Mouse (Mus musculus) MEL (cell line): ENCODE measurements around the gene Prdx2. TPM values are rescaled to one million over a fixed set of nuclear protein-coding genes. Genes with fewer than 3 reads are reported as not detected.

Source experiments
- DNase-seq: peaks from one replicate; pipeline ENCODE4 v3.0.0; 2011; ENCODE audit warnings: low read depth, low spot score
- H3K27ac ChIP-seq: 2 replicates; pipeline ENCODE4 v1.5.1; 2012; ENCODE audit warnings: low read depth, mild to moderate bottlenecking, control low read depth, low read length, moderate library complexity; ENCODE audit not compliant: control insufficient read depth
- H3K27me3 ChIP-seq, 2 experiments: fragments of 150-350 bp in 1 of 2; sonication (generic) in 1 of 2; 2 replicates each; pipeline ENCODE4 v1.6.1; 2012; ENCODE audit warnings: low read length in 2 of 2, mild to moderate bottlenecking in 2 of 2, improper control_type of control experiment in 1 of 2, moderate library complexity in 1 of 2; ENCODE audit not compliant: insufficient read depth in 2 of 2, control insufficient read depth in 1 of 2
- H3K36me3 ChIP-seq, 2 experiments: 2 replicates each; pipeline ENCODE4 v1.6.1; 2012 to 2014; ENCODE audit warnings: low read length in 2 of 2, improper control_type of control experiment in 1 of 2, inconsistent platforms in 1 of 2, mild to moderate bottlenecking in 1 of 2; ENCODE audit not compliant: insufficient read depth in 2 of 2, control insufficient read depth in 1 of 2
- H3K4me1 ChIP-seq, 2 experiments: fragments of 150-350 bp in 1 of 2; sonication (generic) in 1 of 2; 2 replicates each; pipeline ENCODE4 v1.6.1; 2012; ENCODE audit warnings: low read length in 2 of 2, improper control_type of control experiment in 1 of 2, mild to moderate bottlenecking in 1 of 2; ENCODE audit not compliant: insufficient read depth in 2 of 2, control insufficient read depth in 1 of 2
- H3K4me3 ChIP-seq, 2 experiments: fragments of 150-350 bp in 1 of 2; sonication (generic) in 1 of 2; 2 replicates each; pipeline ENCODE4 v1.5.1; 2012; ENCODE audit warnings: low read depth in 2 of 2, low read length in 2 of 2, mild to moderate bottlenecking in 2 of 2, moderate library complexity in 2 of 2, control low read depth in 1 of 2, improper control_type of control experiment in 1 of 2; ENCODE audit not compliant: control insufficient read depth in 1 of 2, insufficient read depth in 1 of 2
- H3K79me2 ChIP-seq: 2 replicates; pipeline ENCODE4 v1.6.1; 2012; ENCODE audit warnings: mild to moderate bottlenecking, low read length, moderate library complexity; ENCODE audit not compliant: control insufficient read depth, poor library complexity, insufficient read depth
- H3K9ac ChIP-seq: 2 replicates; pipeline ENCODE4 v1.6.1; 2012; ENCODE audit warnings: low read depth, mild to moderate bottlenecking, control low read depth, low read length, moderate library complexity; ENCODE audit not compliant: control insufficient read depth, poor library complexity, severe bottlenecking
- H3K9me3 ChIP-seq: fragments of 150-350 bp; sonication (generic); replicated peaks from 2 replicates; pipeline ENCODE4 v1.6.1; 2012; ENCODE audit warnings: mild to moderate bottlenecking, low read length, improper control_type of control experiment, moderate library complexity; ENCODE audit not compliant: insufficient read depth
- BHLHE40 ChIP-seq: IDR thresholded peaks from 2 replicates; pipeline ENCODE4 v1.6.1; 2012; ENCODE audit warnings: low read depth, mild to moderate bottlenecking, inconsistent platforms, low read length, improper control_type of control experiment, borderline replicate concordance
- CHD1 ChIP-seq: IDR thresholded peaks from 2 replicates; pipeline ENCODE4 v1.6.1; 2012; ENCODE audit warnings: low read depth, mild to moderate bottlenecking, inconsistent platforms, low read length, improper control_type of control experiment
- CHD2 ChIP-seq: IDR thresholded peaks from 2 replicates; pipeline ENCODE4 v1.6.1; 2011; ENCODE audit warnings: low read length, improper control_type of control experiment
- CTCF ChIP-seq, 3 experiments: IDR thresholded peaks in 2 of 3; conservative IDR thresholded peaks in 1 of 3; 2 replicates each; pipeline ENCODE4 v1.5.1; 2011 to 2012; ENCODE audit warnings: low read length in 3 of 3, low read depth in 2 of 3, mild to moderate bottlenecking in 2 of 3, improper control_type of control experiment in 1 of 3, inconsistent platforms in 1 of 3, mixed read lengths in 1 of 3, moderate library complexity in 1 of 3; ENCODE audit not compliant: control insufficient read depth in 1 of 3, insufficient read depth in 1 of 3, poor library complexity in 1 of 3, severe bottlenecking in 1 of 3
- ETS1 ChIP-seq: IDR thresholded peaks from 2 replicates; pipeline ENCODE4 v1.6.1; 2012; ENCODE audit warnings: low read depth, mild to moderate bottlenecking, inconsistent platforms, low read length, improper control_type of control experiment, moderate library complexity
- GABPA ChIP-seq: IDR thresholded peaks from 2 replicates; pipeline ENCODE4 v1.6.1; 2012; ENCODE audit warnings: low read depth, mild to moderate bottlenecking, inconsistent platforms, low read length, improper control_type of control experiment, moderate library complexity
- GATA1 ChIP-seq: IDR thresholded peaks from 2 replicates; pipeline ENCODE4 v1.6.1; 2011; ENCODE audit warnings: low read depth, low read length, improper control_type of control experiment
- HCFC1 ChIP-seq: IDR thresholded peaks from 2 replicates; pipeline ENCODE4 v1.6.1; 2012; ENCODE audit warnings: low read depth, mild to moderate bottlenecking, inconsistent platforms, low read length, improper control_type of control experiment, moderate library complexity
- MAFK ChIP-seq: IDR thresholded peaks from 2 replicates; pipeline ENCODE4 v1.6.1; 2011; ENCODE audit warnings: low read depth, mild to moderate bottlenecking, low read length, improper control_type of control experiment, borderline replicate concordance
- MAX ChIP-seq: IDR thresholded peaks from 2 replicates; pipeline ENCODE4 v1.6.1; 2011; ENCODE audit warnings: low read length, improper control_type of control experiment
- MAZ ChIP-seq: IDR thresholded peaks from 2 replicates; pipeline ENCODE4 v1.6.1; 2012; ENCODE audit warnings: low read depth, mild to moderate bottlenecking, inconsistent platforms, low read length, improper control_type of control experiment
- MEF2A ChIP-seq: IDR thresholded peaks from 2 replicates; pipeline ENCODE4 v1.6.1; 2014; ENCODE audit warnings: low read depth, mild to moderate bottlenecking, inconsistent platforms, low read length, improper control_type of control experiment; ENCODE audit not compliant: poor library complexity, insufficient replicate concordance, severe bottlenecking; ENCODE audit errors: extremely low read depth
- MYB ChIP-seq: IDR thresholded peaks from 2 replicates; pipeline ENCODE4 v1.6.1; 2011; ENCODE audit warnings: mild to moderate bottlenecking, low read depth, low read length, improper control_type of control experiment
- MYC ChIP-seq: IDR thresholded peaks from 2 replicates; pipeline ENCODE4 v1.6.1; 2011; ENCODE audit warnings: low read depth, mild to moderate bottlenecking, low read length, improper control_type of control experiment, moderate library complexity
- NELFE ChIP-seq: IDR thresholded peaks from 2 replicates; pipeline ENCODE4 v1.6.1; 2011; ENCODE audit warnings: low read depth, low read length, improper control_type of control experiment
- NRF1 ChIP-seq: IDR thresholded peaks from 2 replicates; pipeline ENCODE4 v1.6.1; 2014; ENCODE audit warnings: low read depth, mild to moderate bottlenecking, inconsistent platforms, low read length, improper control_type of control experiment, moderate library complexity; ENCODE audit not compliant: poor library complexity, insufficient read depth, severe bottlenecking
- POLR2A ChIP-seq, 2 experiments: IDR thresholded peaks; 2 replicates each; pipeline ENCODE4 v1.6.1; 2011 to 2012; ENCODE audit warnings: low read length in 2 of 2, mild to moderate bottlenecking in 2 of 2, control low read depth in 1 of 2, improper control_type of control experiment in 1 of 2, low read depth in 1 of 2, moderate library complexity in 1 of 2; ENCODE audit not compliant: control insufficient read depth in 1 of 2, insufficient read depth in 1 of 2, poor library complexity in 1 of 2
- POLR2AphosphoS5 ChIP-seq: IDR thresholded peaks from 2 replicates; pipeline ENCODE4 v1.6.1; 2012; ENCODE audit warnings: low read depth, borderline replicate concordance, mild to moderate bottlenecking, inconsistent platforms, low read length, moderate library complexity, mixed read lengths
- RCOR1 ChIP-seq: IDR thresholded peaks from 2 replicates; pipeline ENCODE4 v1.6.1; 2012; ENCODE audit warnings: low read depth, mild to moderate bottlenecking, inconsistent platforms, low read length, improper control_type of control experiment
- SIN3A ChIP-seq: IDR thresholded peaks from 2 replicates; pipeline ENCODE4 v1.6.1; 2012; ENCODE audit warnings: low read length, improper control_type of control experiment, inconsistent platforms
- SMC3 ChIP-seq: IDR thresholded peaks from 2 replicates; pipeline ENCODE4 v1.6.1; 2011; ENCODE audit warnings: low read depth, low read length, improper control_type of control experiment
- TAL1 ChIP-seq: IDR thresholded peaks from 2 replicates; pipeline ENCODE4 v1.6.1; 2012; ENCODE audit warnings: mild to moderate bottlenecking, inconsistent platforms, low read length, moderate library complexity, mixed read lengths
- TBP ChIP-seq: IDR thresholded peaks from 2 replicates; pipeline ENCODE4 v1.8.0; 2011; ENCODE audit warnings: low read depth, low read length, improper control_type of control experiment
- TCF12 ChIP-seq: IDR thresholded peaks from 2 replicates; pipeline ENCODE4 v1.6.1; 2014; ENCODE audit warnings: low read depth, mild to moderate bottlenecking, inconsistent platforms, low read length, improper control_type of control experiment, moderate library complexity
- USF1 ChIP-seq: IDR thresholded peaks from 2 replicates; pipeline ENCODE4 v1.6.1; 2014; ENCODE audit warnings: low read depth, mild to moderate bottlenecking, inconsistent platforms, low read length, improper control_type of control experiment, moderate library complexity
- USF2 ChIP-seq, 2 experiments: IDR thresholded peaks; 2 replicates each; pipeline ENCODE4 v1.6.1; 2011 to 2012; ENCODE audit warnings: improper control_type of control experiment in 2 of 2, low read length in 2 of 2, borderline replicate concordance in 1 of 2, inconsistent platforms in 1 of 2, low read depth in 1 of 2, mild to moderate bottlenecking in 1 of 2; ENCODE audit not compliant: insufficient read depth in 1 of 2
- ZKSCAN1 ChIP-seq: IDR thresholded peaks from 2 replicates; pipeline ENCODE4 v1.6.1; 2012; ENCODE audit warnings: low read depth, mild to moderate bottlenecking, inconsistent platforms, low read length, improper control_type of control experiment, moderate library complexity
- ZMIZ1 ChIP-seq: IDR thresholded peaks from 2 replicates; pipeline ENCODE4 v1.6.1; 2012; ENCODE audit warnings: low read depth, mild to moderate bottlenecking, inconsistent platforms, low read length, improper control_type of control experiment, moderate library complexity
- polyA plus RNA-seq, 2 experiments: library from polyadenylated mRNA; stranded (reverse) in 1 of 2; unstranded in 1 of 2; fragments of >175 nt in 1 of 2; fragments of >200 nt in 1 of 2; gene quantifications; 2 replicates each; pipeline versions ENCODE4 v1.2.1 to v1.2.4; 2012; ENCODE audit warnings: low replicate concordance in 2 of 2, low read depth in 1 of 2; ENCODE audit not compliant: insufficient read length in 2 of 2, insufficient read depth in 1 of 2, missing spikeins in 1 of 2
- total RNA-seq: library from RNA; depleted of rRNA; stranded (reverse); fragments of 300-350 nt; gene quantifications from 2 replicates; pipeline ENCODE4 v1.2.3, GENCODE M21; 2012

Gene Prdx2
- total and polyA plus RNA-seq, 3 experiments = 643 to 773 (median 679) TPM

GRCm38 (mm10) chr8:84975434-84975833 lies 6.0 kb downstream of the Prdx2 start (continued):
- TF ChIP-seq GATA1 (no peak), USF1 (no peak), ETS1 (peak; percentile 72; the same call in 1 of the 2 replicates), SIN3A (peak; percentile 68; the same call in 1 of the 2 replicates), BHLHE40 (peak; percentile 22; the same call in 1 of the 2 replicates), NRF1 (no peak), POLR2AphosphoS5 (no peak), MYC (no peak), RCOR1 (no peak), ZMIZ1 (no peak), TAL1 (no peak), MEF2A (no peak), MAX (no peak), POLR2A (IDR thresholded peaks at IDR 0.05; ENCODE audit: control insufficient read depth in 1 of 2, insufficient read depth in 1 of 2, low read depth in 1 of 2, low read length in 2 of 2, poor library complexity in 1 of 2) (no peak; a peak in 1 of 4 replicates), GABPA (no peak), CTCF (IDR thresholded peaks at IDR 0.05 in 2 of 3, conservative IDR thresholded peaks at IDR 0.05 in 1 of 3; ENCODE audit: control insufficient read depth in 1 of 3, insufficient read depth in 1 of 3, low read depth in 2 of 3, low read length in 3 of 3, poor library complexity in 1 of 3, severe bottlenecking in 1 of 3) (peak; percentile 80 to 91 (median 89))

- Histone ChIP-seq H3K27ac (peak overlapping the region; percentile 89), H3K9ac (peak overlapping the region; percentile 88), H3K4me1 (peaks cover 4 to 39% of the 10 kb centered on the region in 2 experiments; a peak in 3 of 4 replicates), H3K79me2 (peaks cover 26% of the 10 kb centered on the region), H3K4me3 (peak overlapping the region; percentile 84 to 86), H3K36me3 (peaks cover 4 to 20% of the 10 kb centered on the region in 2 experiments; a peak in 3 of 4 replicates), H3K9me3 (no peaks in the 10 kb centered on the region), H3K27me3 (no peaks in the 10 kb centered on the region)
- DNase-seq = peak; percentile 94
- TF ChIP-seq MAZ = peak; percentile 70; the same call in 1 of the 2 replicates
- 0 out of 2 replicates have a peak, but pooled peaks have one; percentile 4 for TF ChIP-seq USF1
- TF ChIP-seq NELFE = 0 out of 2 replicates have a peak, but pooled peaks have one; percentile 18
- TF ChIP-seq TCF12 = peak; percentile 45
- no peak for TF ChIP-seq GABPA
- TF ChIP-seq CHD1 = no peak
- TF ChIP-seq MAX = no peak; the same call in none of the 2 replicates
- TF ChIP-seq HCFC1 = 0 out of 2 replicates have a peak, but pooled peaks have one; percentile 57
- peak; percentile 90 for TF ChIP-seq SIN3A
- no peak for TF ChIP-seq TAL1
- TF ChIP-seq USF2 (IDR thresholded peaks at IDR 0.05; ENCODE audit: borderline replicate concordance in 1 of 2, insufficient read depth in 1 of 2, low read depth in 1 of 2, low read length in 2 of 2) = no peak
- no peak for TF ChIP-seq MYC
- no peak for TF ChIP-seq MYB
- no peak for TF ChIP-seq CHD2
- no peak for TF ChIP-seq MAFK
- peak; percentile 43 to 71; a peak in 2 of 4 replicates for TF ChIP-seq POLR2A (IDR thresholded peaks at IDR 0.05; ENCODE audit: control insufficient read depth in 1 of 2, insufficient read depth in 1 of 2, low read depth in 1 of 2, low read length in 2 of 2, poor library complexity in 1 of 2)
- TF ChIP-seq ETS1 = peak; percentile 92
- TF ChIP-seq NRF1 = peak; percentile 65
- peak; percentile 10; the same call in 1 of the 2 replicates for TF ChIP-seq SMC3
- peak; percentile 76; the same call in 1 of the 2 replicates for TF ChIP-seq POLR2AphosphoS5
- TF ChIP-seq RCOR1 = no peak
- TF ChIP-seq ZMIZ1 = peak; percentile 62
- no peak for TF ChIP-seq MEF2A
- TF ChIP-seq BHLHE40 = 0 out of 2 replicates have a peak, but pooled peaks have one; percentile 22
- TF ChIP-seq TBP = 0 out of 2 replicates have a peak, but pooled peaks have one; percentile 28
- no peak for TF ChIP-seq ZKSCAN1
Observed at GRCm38 (mm10) chr8:84976031-84976762, 6.8 kb downstream of the Prdx2 start.
